Mouse (Mus musculus) brain, adult 2 months (tissue): ENCODE measurements around the gene St8sia1.

Source experiments
- DNase-seq: peaks from one replicate; pipeline ENCODE4 v3.0.0; 2011; ENCODE audit warnings: low read depth, low spot score

Gene St8sia1

DNA sequence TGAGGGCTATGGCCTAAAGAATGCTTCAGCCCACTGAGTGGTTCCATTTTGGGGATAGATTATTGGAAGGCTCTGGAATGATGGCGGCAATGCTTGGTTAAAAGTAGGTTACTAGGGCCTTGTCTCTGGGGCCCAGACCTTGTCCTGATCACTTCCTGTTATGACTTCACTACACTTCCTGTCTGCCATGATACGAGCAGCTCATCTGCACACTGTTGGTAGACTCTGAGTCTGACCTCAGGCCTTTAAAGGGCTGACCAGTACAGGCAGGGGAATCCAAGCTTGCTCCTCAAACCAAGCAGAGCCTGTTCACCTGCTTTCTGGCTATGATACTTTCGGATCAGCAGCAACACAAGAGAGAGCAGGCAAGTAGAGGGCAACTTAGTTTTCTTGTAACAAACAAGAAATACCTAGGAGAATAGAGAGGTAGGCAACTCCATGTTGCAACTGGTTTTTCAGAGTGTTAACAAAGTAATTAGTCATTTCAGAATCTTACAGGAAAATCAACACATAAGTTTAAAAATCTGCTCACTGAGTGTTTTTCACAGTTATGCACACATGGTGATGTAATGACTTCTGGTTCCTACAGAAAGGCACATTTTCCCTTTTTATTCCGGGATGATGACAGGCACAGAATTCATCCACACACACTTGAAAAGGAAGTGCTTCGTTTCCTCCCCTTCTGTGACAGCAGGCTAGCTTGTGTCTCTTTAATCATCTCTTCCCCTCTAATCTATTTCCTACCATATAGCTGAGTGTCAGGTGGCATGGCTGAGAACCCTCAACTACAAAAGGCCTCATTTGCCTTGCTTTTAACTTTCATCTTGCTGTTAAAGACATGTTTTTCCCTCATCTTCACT, 55.1 kb downstream of the St8sia1 start:
- DNase-seq: peak; percentile 42

DNA sequence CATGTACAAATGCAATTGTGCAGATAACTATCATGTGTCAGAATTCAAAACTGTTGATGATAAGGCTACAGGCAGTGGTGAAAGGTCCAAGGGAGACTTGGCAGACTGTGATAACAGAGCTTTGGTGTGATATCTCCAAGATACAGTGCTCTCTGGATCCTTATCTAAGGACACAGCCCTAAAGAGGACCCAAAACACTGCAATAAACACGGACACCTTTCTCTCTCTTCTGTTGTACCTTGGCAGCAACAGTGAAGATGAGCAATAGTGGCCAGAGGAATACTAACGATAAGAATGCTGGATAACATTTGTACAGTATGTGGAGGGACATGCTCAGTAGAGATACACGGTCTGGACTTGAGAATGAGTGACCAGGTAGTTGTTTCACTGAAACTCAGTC, 55.8 kb downstream of the St8sia1 start:
- no peak for DNase-seq

DNA sequence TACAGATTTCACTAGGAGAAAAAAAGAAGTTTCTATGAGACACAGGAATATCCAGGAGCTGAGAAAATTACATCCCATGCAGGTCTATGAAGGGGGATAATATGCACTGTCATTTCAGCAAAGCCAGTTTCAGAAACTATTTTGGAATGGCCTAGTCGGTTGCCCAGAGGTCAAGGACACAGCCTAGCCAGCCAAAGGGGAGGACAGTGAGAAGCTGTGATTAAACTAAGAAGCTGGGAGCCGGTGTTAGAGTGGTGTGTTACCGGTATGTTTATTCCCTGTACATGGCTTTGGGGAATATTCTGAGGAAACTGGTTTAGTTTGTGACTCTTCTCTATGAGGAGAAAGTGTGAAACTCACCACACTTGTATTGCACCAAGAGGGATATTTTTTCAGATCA, 68.9 kb downstream of the St8sia1 start:
- DNase-seq: no peak

DNA sequence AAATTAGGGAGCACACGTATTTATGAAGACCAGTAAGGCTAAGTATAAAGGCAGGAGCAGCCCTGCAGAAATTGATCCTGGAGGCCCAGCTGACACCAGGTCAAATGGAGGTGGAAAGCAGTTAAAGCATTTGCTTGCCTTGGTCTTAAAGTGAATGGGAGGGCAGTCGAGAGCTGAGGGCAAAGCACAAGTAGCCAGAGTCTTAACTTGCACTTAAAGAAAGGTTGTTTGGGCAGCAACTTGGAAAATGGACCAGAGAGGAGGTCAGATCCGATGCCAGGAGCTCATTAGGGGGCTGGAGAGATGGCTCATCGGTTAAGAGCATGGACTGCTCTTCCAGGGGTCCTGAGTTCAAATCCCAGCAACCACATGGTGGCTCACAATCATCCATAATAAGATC, 70.5 kb downstream of the St8sia1 start:
- no peak for DNase-seq

DNA sequence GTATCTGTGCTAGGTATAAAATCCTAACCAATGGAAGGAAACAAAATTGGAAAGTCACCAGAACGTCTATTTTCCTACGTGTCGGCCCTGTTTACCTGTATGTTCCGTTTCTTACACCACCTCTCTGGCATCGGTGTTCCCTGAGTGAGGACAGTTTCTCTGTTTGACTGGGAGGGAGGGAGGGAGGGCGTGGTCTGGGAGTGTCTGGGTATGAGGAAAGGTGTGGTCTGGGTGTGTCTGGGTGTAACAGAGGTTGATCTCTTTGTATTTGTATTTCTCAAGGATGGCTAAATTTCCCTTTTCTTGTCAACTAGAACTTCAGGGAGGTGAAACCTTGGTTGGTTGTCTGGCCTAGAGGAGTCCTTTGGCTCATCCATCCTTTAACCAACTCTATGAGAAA, 73.9 kb downstream of the St8sia1 start:
- DNase-seq: no peak

DNA sequence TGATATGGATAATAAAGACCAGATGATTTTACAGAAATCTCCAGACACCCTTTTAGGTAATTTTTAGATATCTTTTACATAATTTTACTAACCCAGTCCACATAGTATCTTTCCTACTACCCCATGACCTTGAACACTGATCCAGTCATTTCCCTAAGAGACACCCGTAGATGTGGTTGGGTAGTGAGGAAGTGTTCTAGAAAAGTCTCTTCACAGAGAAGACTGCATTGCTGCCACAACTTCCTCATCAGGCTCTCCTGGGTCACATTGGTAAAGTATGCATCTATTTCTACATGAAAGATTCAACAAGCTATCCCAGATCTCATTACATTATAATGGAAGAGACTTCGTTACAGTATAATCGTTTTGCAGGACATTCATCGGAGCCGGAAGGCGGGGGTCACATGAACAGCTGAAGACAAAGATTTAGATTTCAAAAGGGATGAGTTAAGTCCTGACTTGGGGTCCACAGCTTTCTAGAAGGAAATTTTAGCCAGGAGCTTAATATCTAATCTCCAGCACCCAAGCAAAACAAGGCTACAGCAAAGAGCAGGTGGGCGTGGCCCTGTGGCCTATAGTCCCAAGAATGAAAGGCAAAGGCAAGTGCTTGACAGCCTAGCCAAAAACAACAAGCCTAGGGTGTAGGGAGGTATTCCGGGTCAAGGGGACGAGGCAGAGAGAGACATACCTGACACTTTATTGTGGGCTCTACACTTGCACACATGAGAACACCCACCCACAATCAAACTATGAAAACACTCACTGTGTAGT, 75.1 kb downstream of the St8sia1 start:
- DNase-seq: no peak

DNA sequence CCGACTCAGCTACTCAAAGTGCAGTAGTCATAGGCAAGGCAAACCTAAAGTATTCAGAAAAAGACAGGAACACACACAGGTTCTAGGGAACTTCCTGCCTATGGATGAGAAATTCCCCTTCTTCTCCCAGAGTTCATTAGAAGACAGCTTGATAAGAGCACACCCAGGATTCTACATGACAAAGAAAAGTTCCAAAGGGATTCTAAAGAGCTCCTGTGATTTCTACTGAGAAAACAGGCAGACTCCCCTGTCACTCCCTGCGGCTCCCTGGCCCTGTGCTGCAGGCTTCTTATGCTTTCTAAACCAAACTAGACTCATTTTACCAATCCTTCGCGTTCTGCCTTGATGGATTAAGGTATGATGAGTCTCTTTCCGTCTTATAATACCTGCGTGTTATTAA, 75.9 kb downstream of the St8sia1 start:
- DNase-seq: no peak

DNA sequence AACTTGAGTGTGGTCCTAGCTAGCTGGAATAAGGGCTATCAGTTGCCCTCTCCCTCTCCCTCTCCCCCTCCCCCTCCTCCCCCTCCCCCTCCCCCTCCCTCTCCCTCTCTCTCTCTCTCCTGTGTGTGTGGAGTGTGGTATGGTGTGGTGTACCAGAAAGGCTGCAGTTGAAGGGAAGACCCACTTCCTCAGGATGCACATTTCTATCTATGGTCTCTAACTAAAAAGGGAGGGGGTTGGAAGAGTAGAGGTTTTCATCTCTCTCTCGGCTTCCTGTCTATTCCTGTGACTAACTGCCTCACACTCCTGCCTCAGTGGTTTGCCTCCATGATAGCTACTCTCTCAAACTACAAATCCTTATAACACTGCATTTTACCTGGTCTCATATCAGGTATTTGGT, 76.9 kb downstream of the St8sia1 start:
- no peak for DNase-seq

DNA sequence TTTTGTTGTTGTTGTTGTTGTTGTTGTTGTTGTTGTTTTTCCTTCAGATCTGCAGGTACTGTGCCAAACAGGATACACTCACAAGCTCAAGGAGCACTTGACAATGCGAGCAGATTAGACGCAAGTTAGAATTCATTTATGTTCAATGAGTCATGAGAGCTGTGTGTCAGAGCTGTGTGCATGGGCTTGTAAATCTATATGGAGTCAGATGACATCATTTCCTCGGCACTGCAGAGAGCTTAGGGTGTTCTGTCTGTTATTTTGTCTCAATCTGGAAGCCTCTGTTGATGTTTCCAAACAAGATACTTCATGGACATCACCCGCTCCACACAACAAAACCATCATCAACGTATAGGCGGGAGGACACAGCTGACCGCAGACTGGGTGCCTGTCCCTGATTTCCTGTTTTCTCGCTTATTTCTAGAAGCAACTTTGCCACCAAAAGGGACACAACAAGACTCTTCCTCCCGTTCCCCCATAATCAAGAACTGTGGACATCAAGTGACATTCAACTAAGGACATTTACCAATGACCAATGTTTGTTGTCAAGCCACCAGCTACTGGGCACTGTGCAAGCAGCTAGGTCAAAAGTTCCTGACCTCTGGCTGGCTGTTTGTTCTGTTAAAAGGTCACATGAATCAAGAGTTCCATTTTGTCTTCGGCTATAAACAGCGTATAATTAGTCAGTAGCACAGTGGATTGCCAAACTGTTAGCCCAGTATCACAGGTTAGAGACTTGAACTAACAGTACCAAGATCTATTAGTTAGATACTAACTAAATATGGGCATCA, 78.7 kb downstream of the St8sia1 start:
- DNase-seq: peak; percentile 44

DNA sequence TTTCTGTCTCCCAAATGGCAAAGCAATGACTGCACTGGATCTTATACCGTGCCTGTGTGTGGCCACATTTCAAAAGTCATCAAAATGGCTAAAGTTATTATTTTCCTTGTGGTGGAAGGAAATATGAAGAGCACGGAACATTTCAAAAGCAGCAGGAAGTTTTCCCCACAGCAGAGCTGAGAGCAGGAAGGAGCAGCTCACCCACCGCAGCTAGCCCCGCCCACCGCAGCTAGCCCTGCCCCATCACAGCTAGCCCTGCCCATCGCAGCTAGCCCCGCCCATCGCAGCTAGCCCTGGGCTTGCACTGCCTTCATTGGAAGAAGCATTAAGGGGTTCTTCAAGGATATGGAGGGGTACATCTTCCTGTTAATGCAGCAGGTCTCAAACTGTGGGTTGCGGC, 80.1 kb downstream of the St8sia1 start:
- DNase-seq: no peak

DNA sequence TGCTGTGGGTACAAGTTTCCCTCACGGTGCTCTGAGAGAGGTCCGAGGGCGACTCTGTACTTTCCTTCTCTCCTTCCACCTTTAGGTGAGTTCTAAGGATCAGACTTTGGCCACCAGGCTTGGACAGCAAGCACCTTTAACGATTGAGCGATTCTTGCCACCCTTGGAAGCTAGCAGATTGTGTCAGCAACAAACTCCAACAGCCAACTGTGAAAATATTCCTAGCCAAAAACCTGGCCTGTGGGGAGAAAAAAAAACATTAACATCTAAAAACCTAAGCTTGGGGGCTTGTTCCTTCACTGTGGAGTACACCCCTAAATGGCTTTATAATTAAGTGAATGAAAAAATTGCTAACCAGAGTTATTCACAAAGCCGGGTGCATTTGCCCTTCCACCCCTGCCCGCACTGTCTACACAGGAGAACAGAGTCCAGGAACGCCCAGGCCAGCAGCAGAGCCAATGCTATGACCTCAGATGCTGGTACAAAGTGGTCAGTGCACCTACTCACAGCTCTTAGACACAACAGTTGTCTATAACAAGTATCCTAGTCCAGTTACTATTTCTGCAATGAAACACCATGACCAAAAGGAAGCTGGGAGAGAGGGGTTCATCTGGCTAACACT, 83.3 kb downstream of the St8sia1 start:
- peak; percentile 40 for DNase-seq

DNA sequence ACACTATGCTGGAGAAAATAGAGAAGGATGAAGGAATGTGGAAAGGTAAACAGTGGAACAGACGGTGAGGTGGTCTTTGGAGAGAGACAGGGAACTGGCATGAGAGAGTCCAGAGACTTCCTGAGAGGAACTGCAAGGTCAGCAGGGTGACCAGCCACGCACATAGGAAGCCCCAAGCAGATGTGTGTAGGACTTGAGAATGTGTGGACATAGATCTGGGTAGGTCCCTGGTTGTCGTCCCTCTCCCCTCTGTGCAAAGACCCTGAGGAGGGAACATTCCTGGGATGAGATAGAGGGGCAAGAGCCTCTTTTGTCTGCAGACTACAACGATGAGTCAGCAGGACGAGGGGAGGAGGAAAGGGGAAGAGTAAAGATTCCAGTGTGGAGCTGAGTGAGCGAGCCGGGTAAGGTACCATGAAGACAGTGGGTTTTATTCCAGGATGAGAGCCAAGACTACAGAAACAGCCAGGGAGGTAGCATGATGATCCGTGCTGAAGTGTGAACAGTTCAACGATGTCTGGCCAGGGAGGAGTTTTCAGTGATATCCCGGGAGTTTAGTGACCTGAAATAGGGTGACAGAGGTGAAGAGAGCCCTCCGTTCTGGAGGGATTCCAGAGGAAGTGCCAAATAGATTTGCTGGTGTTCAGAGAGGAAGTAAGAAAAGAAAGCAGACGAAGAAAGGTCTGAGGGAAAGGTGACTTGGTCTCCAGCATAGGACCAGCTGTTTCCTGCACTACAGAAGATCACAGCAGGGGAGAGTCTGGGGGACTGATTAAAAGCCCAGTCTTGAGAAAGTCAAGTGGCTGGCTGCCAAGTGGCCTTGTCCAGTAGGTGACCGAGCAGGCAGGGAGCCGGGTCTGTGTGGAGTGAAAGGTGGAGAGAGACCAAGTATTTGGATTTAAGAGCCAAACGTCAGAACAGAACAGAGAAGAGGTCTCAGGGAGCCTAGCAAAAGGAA, 85.2 kb downstream of the St8sia1 start:
- DNase-seq: peak; percentile 48

DNA sequence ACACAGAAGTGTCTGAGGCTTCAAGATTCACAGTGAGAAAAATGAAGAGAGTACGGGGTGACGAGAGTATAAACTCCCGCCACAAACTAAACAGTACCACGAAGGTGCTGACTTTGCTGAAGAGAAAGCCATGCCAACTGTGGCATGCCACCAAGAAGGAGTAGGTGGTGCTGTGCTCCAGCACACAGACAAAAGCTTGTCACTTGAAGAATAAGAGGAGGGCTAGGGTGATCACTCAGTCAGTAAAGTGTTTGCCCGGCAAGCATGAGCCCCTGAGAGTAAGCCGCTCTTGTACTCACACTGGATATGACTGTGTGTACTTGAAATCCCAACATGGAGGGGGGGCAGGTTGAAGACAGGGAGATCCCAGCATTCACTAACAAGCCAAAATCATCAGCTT, 87.0 kb downstream of the St8sia1 start:
- no peak for DNase-seq

DNA sequence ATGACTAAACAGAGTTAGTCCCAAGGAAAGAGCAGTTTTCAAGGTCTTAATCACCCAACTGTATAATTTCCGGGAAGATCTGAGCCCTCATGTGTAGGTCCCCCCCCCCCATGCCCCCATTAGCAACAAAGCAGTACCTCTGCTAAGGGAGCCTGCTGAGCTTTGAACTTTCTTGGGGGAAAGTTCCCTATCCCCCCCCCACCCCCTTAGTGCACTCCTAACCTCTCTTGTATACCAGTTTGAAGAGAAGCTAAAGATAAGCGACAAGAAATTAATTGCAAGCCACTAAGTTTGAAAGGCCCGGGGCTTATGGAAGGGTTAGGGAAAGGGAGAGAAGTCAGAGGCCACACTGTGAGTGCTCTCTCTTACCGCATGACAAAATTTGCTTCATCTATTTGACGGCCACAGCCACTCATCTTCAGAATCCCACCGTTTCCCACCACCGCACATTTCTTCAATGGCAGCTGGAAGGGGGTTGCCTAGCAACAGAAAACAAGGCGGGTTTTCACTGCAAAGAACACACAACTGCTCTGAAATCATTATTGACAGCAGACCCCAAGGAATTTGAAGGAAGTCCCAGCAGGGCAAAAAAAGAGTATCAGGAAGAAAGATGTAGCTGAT, 87.9 kb downstream of the St8sia1 start:
- no peak for DNase-seq

DNA sequence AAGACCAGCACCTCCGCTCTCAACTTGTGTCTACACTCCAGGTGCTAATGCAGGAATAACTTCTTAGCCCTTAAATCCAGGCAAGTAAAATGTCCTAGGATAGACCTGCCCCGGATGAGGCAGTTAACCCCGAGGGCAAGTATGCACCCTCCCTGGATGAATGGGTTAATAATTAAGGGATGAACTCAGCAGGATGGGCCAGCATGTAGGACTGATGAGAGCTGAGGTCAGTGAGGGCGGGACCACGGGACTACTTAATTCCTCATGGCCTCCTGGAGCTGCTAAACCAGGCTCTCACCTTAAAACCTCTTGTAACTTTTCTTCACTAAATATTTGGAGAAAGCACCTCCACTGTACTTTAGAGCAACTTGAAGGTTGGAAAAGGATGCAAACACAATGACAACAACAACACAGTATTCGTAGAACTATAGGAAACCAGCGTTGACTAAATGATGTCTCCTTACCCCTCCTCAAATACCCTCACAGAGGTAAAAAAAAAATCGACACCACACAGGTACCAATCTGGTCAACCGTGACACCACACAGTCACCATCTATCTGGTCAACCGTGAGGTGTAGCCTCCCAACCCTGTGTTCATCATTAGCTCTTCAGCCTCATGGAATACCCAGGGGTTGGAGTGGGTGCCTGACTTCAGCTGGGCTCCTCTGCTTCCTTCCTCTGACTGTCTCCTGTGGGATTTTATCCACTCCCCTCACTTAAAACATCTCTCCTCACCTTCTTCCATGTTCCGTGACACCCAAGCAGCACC, 90.3 kb downstream of the St8sia1 start:
- DNase-seq: no peak

DNA sequence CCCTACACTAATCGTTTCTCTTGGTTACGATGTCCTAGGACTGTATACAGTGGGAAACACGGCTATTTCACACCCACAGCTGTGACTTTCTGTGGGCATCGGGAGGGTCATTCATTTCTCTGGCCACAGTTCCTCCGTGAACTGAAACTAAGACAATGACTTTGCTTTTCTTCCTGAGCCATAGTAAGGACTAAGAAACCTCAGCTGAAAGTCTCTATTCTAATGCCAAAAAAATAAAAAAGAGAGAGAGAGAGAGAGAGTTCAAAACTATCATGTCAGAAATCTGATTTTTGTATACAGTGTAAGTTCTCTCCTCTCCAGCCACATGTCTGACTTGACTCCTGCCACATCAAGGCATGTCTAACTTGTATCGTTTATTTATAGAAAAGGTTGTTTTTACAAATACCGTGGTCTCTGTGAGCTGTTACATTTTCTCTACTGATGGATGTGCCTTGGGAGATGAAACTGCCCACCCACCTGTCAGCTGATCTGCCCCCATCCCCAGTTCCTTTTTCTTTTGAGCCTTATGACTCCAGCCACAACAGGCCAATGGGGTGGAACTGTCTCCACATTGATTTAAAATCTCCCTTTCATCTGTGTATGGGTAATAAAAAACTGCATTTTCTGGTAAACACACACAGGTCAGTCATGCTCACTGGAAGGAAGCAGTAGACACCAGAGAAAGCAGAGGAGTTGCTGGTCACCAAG, 94.4 kb downstream of the St8sia1 start:
- no peak for DNase-seq

DNA sequence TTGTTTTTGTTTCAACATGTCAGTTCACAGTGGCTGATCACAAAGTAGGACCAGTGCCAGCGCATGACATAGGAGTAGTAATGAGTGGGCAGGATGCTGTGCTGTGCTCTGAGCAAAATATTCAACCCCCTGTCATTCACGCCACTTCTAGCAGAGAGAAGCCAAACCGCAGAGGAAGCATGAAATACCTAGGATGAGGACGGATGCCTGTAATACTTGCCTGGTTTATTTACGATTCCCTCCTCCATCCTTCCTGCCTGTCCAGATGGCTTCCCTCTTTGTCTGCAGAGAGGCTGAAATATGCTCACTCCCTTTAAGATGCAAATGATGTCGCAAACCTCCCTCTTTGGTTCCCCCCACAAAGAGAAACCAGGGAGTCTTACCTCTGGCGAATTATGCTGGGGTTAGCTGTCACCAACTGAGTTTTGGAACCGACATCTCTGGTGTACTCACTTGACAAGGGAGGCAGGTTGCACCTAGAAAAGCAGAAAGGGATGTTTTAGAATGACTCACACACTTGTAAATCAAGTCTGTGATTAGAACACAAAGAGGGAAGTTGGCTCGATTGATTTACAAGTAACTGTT, 96.7 kb downstream of the St8sia1 start:
- peak; percentile 81 for DNase-seq

DNA sequence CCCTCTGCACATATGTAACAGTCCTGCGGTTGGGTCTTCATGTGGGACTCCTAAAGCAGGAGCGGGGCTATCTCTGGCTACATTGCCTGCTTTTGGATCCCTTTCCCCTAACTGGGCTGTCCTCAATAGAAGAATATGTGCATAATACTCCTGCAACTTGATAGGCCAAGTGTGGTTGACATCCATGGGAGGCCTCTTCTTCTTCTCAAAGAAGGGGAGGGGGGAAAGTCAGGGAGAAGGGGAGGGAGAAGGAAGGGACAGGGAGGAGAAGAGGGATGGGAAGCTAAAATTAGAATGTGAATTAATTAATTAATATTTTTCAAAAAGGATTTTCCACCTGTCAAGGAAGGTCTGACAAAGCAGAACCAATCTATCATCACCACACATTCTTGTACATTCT, 97.2 kb downstream of the St8sia1 start:
- no peak for DNase-seq
